Mouse (Mus musculus) liver, postnatal 0 days (tissue): ENCODE data around the gene Ankrd6.

Experiments
- CTCF ChIP-seq: sonication (generic); IDR thresholded peaks from 2 replicates; pipeline ENCODE4 v1.5.1; 2016; ENCODE audit warnings: antibody characterized with exemption, low read depth
- EP300 ChIP-seq: IDR thresholded peaks from 2 replicates; pipeline ENCODE4 v1.6.1; 2016; ENCODE audit warnings: antibody characterized with exemption, low read depth, mild to moderate bottlenecking

GRCm38 (mm10) chr4:32940984-32941383 lies 9.7 kb downstream of the Ankrd6 start:
- TF ChIP-seq CTCF (no peak), EP300 (no peak)
